Mouse (Mus musculus) bone marrow, adult 2 months (tissue): ENCODE data around the gene Tmtc2.

Experiments used
- CTCF ChIP-seq: fragments of 200-500 bp; IDR thresholded peaks from 2 replicates; pipeline ENCODE4 v1.5.1; 2011; ENCODE audit warnings: low read length, control low read depth; ENCODE audit not compliant: control insufficient read depth, insufficient read depth
- POLR2A ChIP-seq: fragments of 200-500 bp; IDR thresholded peaks from 2 replicates; pipeline ENCODE4 v1.6.1; 2011; ENCODE audit warnings: low read depth, mild to moderate bottlenecking, control low read depth, low read length, borderline replicate concordance; ENCODE audit not compliant: control insufficient read depth

DNA sequence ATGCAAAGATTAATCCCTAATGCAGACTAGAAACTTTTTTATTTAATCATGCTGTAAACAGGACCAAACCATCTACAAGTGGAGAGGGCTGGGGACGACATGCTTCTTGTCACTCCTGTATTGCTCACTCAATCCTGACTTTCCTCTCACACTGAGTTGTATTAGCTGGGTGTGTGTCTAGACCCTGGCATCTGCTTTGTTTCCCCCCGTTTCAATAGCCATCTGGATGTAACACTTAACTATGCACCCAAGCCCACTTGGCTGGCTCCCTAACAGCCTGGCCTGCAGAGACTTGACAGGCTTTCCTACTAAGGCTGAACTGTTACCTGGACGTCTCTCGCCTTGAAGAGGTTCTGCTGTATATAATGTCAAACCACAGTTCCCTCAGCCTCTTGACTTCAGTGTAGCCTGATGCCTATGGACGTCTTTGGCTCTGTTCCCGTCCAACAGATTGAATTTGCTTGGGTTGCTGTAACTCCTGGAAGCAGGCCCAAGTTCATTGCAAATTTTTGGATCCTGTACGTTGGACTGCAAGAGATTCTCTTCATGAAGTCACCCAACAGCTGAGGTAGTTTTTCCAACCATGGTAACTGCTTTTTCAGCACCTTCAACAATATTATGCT is 21.3 kb upstream of the Tmtc2 start:
- TF ChIP-seq CTCF: no peak
- no peak for TF ChIP-seq POLR2A
